Mouse (Mus musculus) E14TG2a.4 (cell line): ENCODE data around the gene Nin.

Source experiments
- CTCF ChIP-seq: conservative IDR thresholded peaks from 2 replicates; pipeline ENCODE4 v1.5.1; 2014; ENCODE audit warnings: low read length
- POU5F1 ChIP-seq: IDR thresholded peaks from 2 replicates; pipeline ENCODE4 v1.6.1; 2014; ENCODE audit warnings: low read length, borderline replicate concordance

DNA sequence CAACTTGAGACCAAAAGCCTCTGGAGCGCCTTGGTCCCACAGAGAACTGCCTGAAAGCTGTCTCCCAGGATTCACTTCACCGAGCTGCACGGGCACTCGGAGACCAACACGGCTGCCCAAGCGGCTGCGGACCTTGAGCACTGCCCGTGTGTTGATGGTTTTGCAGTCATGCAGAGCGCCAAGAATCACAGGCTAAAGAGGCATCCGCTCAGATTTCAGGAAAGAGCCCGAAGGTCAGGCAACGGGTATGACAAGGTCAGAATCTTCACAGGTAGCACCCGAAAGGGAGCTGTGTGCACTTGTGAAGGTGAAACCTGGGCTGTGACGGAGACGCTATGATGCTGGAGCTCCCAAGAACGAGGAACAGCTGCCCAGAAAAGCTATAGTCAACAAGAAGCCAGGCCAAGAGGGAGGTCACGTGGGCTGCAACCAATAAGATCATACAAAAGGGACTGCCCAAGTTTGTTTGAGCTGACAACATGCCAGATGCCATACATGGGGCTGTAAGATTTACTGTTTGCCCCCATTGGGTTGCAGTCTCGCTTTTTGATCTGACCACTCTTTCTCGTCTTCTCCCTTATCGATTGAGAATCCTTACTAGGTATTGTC lies 21.2 kb upstream of the Nin start:
- TF ChIP-seq CTCF: no peak
- no peak for TF ChIP-seq POU5F1
